Mouse (Mus musculus) intestine, postnatal 0 days (tissue): ENCODE data around the gene Tln2. TPM values are rescaled to one million over a fixed set of nuclear protein-coding genes. Genes with fewer than 3 reads are reported as not detected.
A peak's percentile ranks its signal among the peaks of the same experiment; 100 is the strongest.
"Not testable (repeated sequence)": the region's sequence is repeated elsewhere in the genome, so short reads cannot be mapped to it uniquely, and the experiment has no call there.

Experiments used
- ATAC-seq: fragments of 200-750 bp; cut with Nextera tagmentation; 2 replicates; pipeline ENCODE4 v1.8.0; 2017; ENCODE audit warnings: mild to moderate bottlenecking, moderate TSS enrichment, moderate library complexity
- H3K27ac ChIP-seq: fragments of 300-500 bp; sonication (generic); 2 replicates; pipeline ENCODE4 v1.5.1; 2014; ENCODE audit warnings: mild to moderate bottlenecking, low read depth, low read length, moderate library complexity
- H3K27me3 ChIP-seq: fragments of 300-500 bp; sonication (generic); replicated peaks from 2 replicates; pipeline ENCODE4 v1.6.1; 2014; ENCODE audit warnings: low read length, mixed read lengths; ENCODE audit not compliant: control insufficient read depth, insufficient read depth
- H3K36me3 ChIP-seq: fragments of 300-500 bp; sonication (generic); 2 replicates; pipeline ENCODE4 v1.6.1; 2014; ENCODE audit warnings: mild to moderate bottlenecking, moderate library complexity; ENCODE audit not compliant: control insufficient read depth, insufficient read depth
- H3K4me1 ChIP-seq: fragments of 300-500 bp; sonication (generic); replicated peaks from 2 replicates; pipeline ENCODE4 v1.6.1; 2014; ENCODE audit warnings: antibody characterized with exemption, low read length, mixed read lengths; ENCODE audit not compliant: control insufficient read depth, insufficient read depth
- H3K4me2 ChIP-seq: fragments of 300-500 bp; sonication (generic); replicated peaks from 2 replicates; pipeline ENCODE4 v1.6.1; 2014; ENCODE audit warnings: low read depth, mild to moderate bottlenecking, moderate library complexity
- H3K4me3 ChIP-seq: fragments of 300-500 bp; sonication (generic); 2 replicates; pipeline ENCODE4 v1.5.1; 2014; ENCODE audit warnings: low read depth, low read length
- H3K9ac ChIP-seq: fragments of 300-500 bp; sonication (generic); 2 replicates; pipeline ENCODE4 v1.6.1; 2014; ENCODE audit warnings: mild to moderate bottlenecking, low read depth, low read length
- H3K9me3 ChIP-seq: fragments of 300-500 bp; sonication (generic); 2 replicates; pipeline ENCODE4 v1.6.1; 2016; ENCODE audit warnings: mixed run types; ENCODE audit not compliant: control insufficient read depth
- CTCF ChIP-seq: sonication (generic); IDR thresholded peaks from 2 replicates; pipeline ENCODE4 v1.5.1; 2016; ENCODE audit warnings: low read depth, mild to moderate bottlenecking, control low read depth, antibody characterized with exemption, moderate library complexity
- WGBS: fragments of 180-500 bp; shearing (Covaris S2); extraction: QIAGEN DNeasy Blood & Tissue Kit; methylation state at CpG from one replicate; pipeline ENCODE4 v1.1.7; 2014; 5-methylcytosine and 5-hydroxymethylcytosine counted together
- polyA plus RNA-seq: library from polyadenylated mRNA; unstranded; fragments of >200 nt; fragmentation: Nextera tagmentation; extraction: Ambion mirVana; gene quantifications from 2 replicates; pipeline ENCODE4 v1.2.1, GENCODE M21; 2015

Gene Tln2
- polyA plus RNA-seq, 1 experiment from 2014 or later, result 8.8 TPM

- ATAC-seq, result no peak
- H3K27ac ChIP-seq, result no peak overlapping the region
- 94% methylated on average over 6 of the region's 6 CpGs for WGBS
Observed at GRCm38 (mm10) chr9:67297236-67297889, 262.1 kb downstream of the Tln2 start.

GRCm38 (mm10) chr9:67287457-67287856 lies 272.0 kb downstream of the Tln2 start:
- Histone ChIP-seq H3K9me3 (no peaks in the 10 kb centered on the region), H3K27ac (no peak overlapping the region), H3K27me3 (no peaks in the 10 kb centered on the region), H3K9ac (no peak overlapping the region), H3K4me2 (no peak overlapping the region), H3K4me3 (no peak overlapping the region), H3K36me3 (peaks cover 9% of the 10 kb centered on the region), H3K4me1 (no peaks in the 10 kb centered on the region)
- no peak for ATAC-seq
- no peak for TF ChIP-seq CTCF
- WGBS, result 71% methylated on average over 4 of the region's 4 CpGs

More at GRCm38 (mm10) chr9:67297236-67297889, 262.1 kb downstream of the Tln2 start:
- Histone ChIP-seq H3K27me3 (no peaks in the 10 kb centered on the region), H3K9me3 (no peaks in the 10 kb centered on the region), H3K36me3 (peaks cover 11% of the 10 kb centered on the region; the same call in 1 of the 2 replicates), H3K4me3 (no peak overlapping the region), H3K4me1 (no peaks in the 10 kb centered on the region), H3K4me2 (no peak overlapping the region), H3K9ac (no peak overlapping the region)
- no peak for TF ChIP-seq CTCF

- ATAC-seq, result no peak
- Histone ChIP-seq H3K27me3 (no peaks in the 10 kb centered on the region), H3K27ac (no peak overlapping the region), H3K36me3 (peaks cover 9% of the 10 kb centered on the region), H3K9ac (no peak overlapping the region), H3K4me2 (no peak overlapping the region), H3K4me1 (no peaks in the 10 kb centered on the region), H3K9me3 (no peaks in the 10 kb centered on the region), H3K4me3 (no peak overlapping the region)
- no peak for TF ChIP-seq CTCF
- WGBS, result 89% methylated on average over 3 of the region's 3 CpGs
Observed at GRCm38 (mm10) chr9:67286801-67287200, 272.7 kb downstream of the Tln2 start.

GRCm38 (mm10) chr9:67285544-67285943 lies 274.0 kb downstream of the Tln2 start:
- peak; percentile 54 for TF ChIP-seq CTCF
- H3K4me2 ChIP-seq, result no peak overlapping the region
- no peak for ATAC-seq
- H3K27ac ChIP-seq, result no peak overlapping the region
- no peaks in the 10 kb centered on the region for H3K4me1 ChIP-seq
- 81% methylated on average over 3 of the region's 3 CpGs for WGBS
- H3K36me3 ChIP-seq, result peaks cover 6% of the 10 kb centered on the region
- H3K4me3 ChIP-seq, result no peak overlapping the region
- H3K9ac ChIP-seq, result no peak overlapping the region
- no peaks in the 10 kb centered on the region for H3K27me3 ChIP-seq
- H3K9me3 ChIP-seq, result no peaks in the 10 kb centered on the region

- no peak for TF ChIP-seq CTCF
- Histone ChIP-seq H3K4me2 (no peak overlapping the region), H3K27me3 (no peaks in the 10 kb centered on the region), H3K9ac (no peak overlapping the region), H3K4me1 (no peaks in the 10 kb centered on the region), H3K9me3 (no peaks in the 10 kb centered on the region), H3K27ac (no peak overlapping the region), H3K4me3 (no peak overlapping the region), H3K36me3 (no peaks in the 10 kb centered on the region; the same call in 1 of the 2 replicates)
- 71% methylated on average over 6 of the region's 6 CpGs for WGBS
- no peak for ATAC-seq
Observed at GRCm38 (mm10) chr9:67281812-67282211, 277.7 kb downstream of the Tln2 start.

GRCm38 (mm10) chr9:67280311-67280710 lies 279.2 kb downstream of the Tln2 start:
- not testable (repeated sequence) for H3K4me2 ChIP-seq, H3K27ac ChIP-seq, H3K36me3 ChIP-seq, ATAC-seq, H3K9ac ChIP-seq, H3K9me3 ChIP-seq, H3K27me3 ChIP-seq, H3K4me1 ChIP-seq, H3K4me3 ChIP-seq
